Mouse (Mus musculus): Measurements from ENCODE around the gene Zfp292. TPM values are rescaled to one million over a fixed set of nuclear protein-coding genes. Genes with fewer than 3 reads are reported as not detected.
"Not testable (repeated sequence)": the region's sequence is repeated elsewhere in the genome, so short reads cannot be mapped to it uniquely, and the experiment has no call there.

Zfp292 gene
- 10 to 100 TPM; 25.9 to 28.1 TPM for total RNA-seq (2021)

DNA sequence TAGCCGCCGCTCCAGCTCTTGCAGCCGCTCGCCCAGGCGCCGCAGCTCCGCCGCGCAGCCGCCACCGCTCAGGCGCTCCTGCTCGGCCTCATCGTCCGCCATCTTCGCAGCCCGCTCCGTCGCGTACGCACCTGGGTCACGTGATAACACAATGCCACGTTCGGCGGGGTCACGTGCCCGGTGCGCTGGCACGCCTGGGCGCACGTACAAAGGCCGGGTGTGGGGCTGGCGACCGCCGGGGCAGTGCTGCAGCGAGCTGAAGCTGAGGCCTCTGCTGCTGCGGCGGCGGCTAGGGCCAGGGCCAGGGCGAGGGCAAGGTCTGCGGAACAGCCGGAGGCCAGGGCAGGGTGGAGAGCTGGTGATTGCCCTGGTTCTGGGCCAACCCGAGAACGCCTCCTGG lies at the start of gene Zfp292:
Gene Zfp292, minus strand, starts transcription at position 143 of the 400 bp plus-strand sequence.
- peak; percentile 91 to 93 for DNase-seq

GRCm38 (mm10) chr4:34928386-34928785 lies 45.6 kb upstream of the Zfp292 start:
- not testable (repeated sequence) for DNase-seq

GRCm38 (mm10) chr4:34922177-34922870 lies 39.6 kb upstream of the Zfp292 start:
- peak in 1 of 2 experiments; percentile 17 for DNase-seq

- no peak for DNase-seq
Measured at GRCm38 (mm10) chr4:34917400-34917799, 34.6 kb upstream of the Zfp292 start.

GRCm38 (mm10) chr4:34912171-34912570 lies 29.4 kb upstream of the Zfp292 start:
- DNase-seq: no peak

DNA sequence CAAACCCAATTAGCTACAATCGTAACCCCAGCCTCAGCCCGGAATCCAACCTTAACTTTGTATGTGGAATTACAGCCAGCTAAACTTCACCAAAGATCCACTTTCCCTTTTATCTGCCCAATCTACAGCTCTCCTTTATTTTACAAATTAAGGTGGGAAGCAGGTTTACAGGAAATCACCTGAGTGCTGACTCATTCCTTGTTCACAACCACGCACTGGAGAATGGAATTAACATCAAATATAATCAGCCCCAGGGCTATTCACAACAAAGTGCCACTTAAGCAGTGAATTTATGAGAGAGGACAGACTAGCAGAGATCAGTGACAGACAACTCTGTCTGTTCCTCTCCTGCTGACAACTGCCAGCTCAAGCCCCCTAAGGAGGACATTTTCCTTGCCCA lies 28.6 kb upstream of the Zfp292 start:
- DNase-seq: no peak

DNA sequence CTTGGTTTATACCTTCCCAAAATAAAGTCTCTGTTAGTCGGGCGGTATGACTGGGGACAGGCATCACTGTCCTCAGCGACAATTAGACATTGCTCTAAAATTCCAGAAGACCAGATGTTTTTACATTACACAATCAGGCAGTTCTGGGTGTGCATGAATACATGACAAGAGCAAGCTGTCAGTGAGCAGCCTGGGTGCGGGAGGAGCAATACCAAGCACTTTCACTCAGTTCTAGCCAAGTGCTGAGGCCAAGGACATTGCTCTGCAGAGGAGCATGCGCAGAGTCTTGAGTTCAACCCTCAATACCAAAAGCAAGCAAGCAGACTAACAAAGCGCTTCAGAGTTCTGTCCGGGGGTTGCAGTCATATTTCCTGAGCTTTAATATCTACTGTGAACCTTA lies 25.4 kb upstream of the Zfp292 start:
- no peak for DNase-seq

DNA sequence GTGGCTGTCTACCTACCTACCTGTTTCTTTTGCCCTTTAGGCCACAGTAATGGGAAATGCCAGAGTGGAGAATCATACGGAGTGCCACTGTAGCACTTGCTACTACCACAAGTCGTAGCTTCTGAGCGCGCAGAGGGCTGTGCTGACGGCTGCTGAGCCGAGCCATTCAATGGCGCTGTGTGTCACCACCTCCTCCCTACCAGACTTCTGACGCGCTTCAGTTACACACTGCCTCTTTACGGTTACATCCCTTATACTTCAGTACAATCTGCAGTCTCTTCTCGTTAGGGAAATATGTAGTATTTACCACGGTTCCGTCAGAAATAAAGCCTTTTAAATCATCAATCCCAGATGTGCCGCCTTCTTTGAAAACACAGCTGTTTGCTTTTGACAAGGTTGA lies 24.3 kb upstream of the Zfp292 start:
- DNase-seq: no peak

DNA sequence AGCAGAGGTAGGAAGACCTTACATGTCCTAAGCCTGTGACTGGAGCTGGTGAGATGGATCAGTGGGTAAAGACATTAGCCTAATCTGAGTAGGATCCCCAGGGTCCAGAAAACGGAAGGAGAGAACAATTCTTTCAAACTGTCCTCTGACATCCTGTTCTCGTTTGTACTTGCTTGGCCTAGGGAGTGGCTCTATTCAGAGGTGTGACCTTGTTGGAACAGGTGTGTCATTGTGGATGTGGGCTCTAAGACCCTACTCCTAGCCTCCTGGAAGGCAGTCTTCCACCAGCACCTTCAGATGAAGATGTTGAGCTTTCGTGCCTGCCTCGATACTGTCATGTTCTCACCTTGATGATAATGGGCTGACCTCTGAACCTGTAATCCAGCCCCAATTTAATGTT lies 23.4 kb upstream of the Zfp292 start:
- DNase-seq: no peak

DNA sequence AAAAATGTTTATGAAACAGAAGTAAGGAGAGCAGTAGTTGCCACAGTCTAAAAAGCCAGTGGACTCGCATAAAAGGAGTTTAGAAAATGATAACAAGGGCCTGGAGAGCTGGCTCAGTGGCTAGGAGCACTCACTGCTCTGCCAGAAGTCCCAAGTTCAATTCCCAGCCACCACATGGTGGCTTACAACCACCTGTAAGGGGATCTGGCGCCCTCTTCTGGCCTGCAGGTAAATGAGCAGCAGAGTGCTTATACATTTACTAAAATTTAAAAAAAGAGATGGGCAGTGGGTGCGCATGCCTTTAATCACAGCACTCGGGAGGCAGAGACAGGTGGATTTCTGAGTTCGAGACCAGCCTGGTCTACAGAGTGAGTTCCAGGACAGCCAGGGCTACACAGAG lies 22.6 kb upstream of the Zfp292 start:
- no peak for DNase-seq

DNA sequence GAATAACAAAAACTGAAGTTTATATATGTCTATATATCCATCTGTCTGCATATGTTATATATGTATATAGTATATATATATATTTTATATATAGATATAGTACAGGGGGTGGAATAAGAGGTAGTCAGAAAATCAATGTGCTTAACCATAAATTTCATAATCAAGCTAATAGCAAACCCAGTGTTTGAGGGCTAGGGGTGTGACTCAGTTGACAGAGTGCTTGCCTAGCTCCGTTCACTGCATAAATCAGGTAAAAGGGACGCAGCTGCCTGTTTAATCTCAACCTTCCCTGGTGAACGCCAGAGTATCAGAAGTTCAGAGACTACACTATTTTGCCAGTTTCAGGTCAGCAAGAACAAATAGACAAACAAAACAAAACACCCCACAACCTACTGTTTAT lies 18.8 kb upstream of the Zfp292 start:
- not testable (repeated sequence) for DNase-seq

DNA sequence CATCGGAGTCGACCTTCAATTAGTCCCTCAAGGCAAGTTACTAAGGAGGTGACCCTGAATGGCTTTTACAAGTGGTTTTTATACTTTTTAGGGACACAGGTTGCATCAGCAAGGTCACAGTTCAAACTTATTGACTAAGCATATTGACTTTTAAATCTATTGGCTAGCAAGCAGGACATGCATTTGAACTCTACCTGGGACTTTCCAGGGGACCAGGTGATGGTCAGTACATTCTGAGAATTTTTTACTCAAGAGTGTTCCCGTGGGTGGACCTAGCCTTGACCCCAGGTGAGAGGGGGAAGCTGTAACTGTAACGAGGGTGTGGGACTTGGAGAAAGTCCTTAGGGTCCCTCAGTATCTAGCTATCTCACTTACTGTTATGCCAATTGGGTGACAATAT lies 18.4 kb upstream of the Zfp292 start:
- no peak for DNase-seq

DNA sequence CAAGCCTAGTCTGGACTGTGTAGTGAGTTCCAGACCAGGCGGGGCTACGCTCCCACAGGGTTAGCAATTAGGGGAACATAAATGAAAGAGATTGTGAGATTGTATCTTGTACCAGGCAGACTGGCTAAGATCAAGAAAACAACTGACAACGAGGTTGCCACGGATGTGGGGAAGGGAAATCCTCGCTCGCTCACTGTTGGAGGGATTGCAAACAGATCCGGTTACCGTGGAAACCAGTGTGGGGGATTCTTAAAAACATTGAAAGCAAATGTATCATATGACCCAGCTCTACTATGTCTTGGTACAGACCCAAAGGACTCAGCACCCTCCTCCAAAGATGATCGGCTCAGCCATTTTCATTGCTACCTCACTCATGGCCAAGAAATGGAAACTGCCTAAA lies 17.4 kb upstream of the Zfp292 start:
- DNase-seq: peak; percentile 18 to 25

DNA sequence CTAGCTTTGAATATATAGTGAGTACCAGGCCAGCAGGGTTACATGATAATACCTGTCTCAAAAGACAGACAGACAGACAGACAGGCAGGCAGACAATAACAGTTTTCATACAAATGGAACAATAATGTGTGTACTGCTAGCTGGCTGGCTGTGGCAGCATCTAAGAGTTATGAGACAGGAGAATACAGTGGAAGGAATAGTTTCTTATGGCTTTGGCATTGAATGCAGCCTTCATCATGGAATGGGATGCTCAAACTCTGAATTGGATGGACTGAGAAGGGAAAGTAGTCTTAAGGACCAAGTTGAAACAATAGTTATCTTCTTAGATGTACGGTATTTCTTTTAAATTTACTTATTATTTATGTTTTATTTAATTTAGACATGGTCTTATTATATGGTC lies 16.6 kb upstream of the Zfp292 start:
- no peak for DNase-seq

- no peak for DNase-seq
Measured at GRCm38 (mm10) chr4:34898497-34898896, 15.7 kb upstream of the Zfp292 start.

GRCm38 (mm10) chr4:34893479-34893878 lies 10.7 kb upstream of the Zfp292 start, which contains the start of gene Cga:
TSS of gene Cga (plus strand) at chr4:34893779.
- DNase-seq: no peak

- no peak for DNase-seq
Measured at GRCm38 (mm10) chr4:34889812-34890185, 7.0 kb upstream of the Zfp292 start.

GRCm38 (mm10) chr4:34889101-34889811 lies 6.5 kb upstream of the Zfp292 start:
- DNase-seq: no peak

- DNase-seq: no peak
Measured at GRCm38 (mm10) chr4:34887295-34887694, 4.5 kb upstream of the Zfp292 start.

DNA sequence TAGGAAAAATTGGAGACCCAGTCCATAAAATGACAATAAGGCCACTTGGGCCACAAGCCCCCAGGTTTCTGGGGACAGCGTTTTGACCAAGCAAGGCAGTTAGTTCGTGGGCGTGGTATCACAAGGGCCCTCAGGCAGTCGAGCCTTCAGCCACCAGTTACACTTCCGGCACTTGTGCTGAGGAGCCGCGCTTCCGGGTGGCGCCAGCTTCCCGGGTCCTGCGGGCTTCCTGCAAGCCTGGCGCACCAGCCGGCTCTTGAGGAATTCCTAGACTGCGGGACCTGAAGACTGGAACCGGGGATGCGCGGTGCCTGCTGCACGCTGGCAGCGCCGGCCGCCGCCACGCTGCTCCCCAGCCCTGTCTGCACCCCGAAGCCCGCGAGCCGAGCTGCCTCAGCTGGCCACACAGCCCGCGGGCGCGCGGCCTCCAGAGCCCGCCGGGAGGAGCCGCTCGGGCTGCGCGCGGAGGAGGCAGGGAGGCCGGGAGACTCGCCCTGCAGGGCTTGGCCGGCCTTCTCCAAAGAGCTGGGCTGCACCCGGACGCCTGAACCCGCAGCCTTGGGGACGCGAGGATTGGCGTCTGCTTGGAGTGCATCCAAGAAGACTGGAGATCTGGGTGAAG lies 3.8 kb upstream of the Zfp292 start:
- DNase-seq: peak; percentile 72 to 73

DNA sequence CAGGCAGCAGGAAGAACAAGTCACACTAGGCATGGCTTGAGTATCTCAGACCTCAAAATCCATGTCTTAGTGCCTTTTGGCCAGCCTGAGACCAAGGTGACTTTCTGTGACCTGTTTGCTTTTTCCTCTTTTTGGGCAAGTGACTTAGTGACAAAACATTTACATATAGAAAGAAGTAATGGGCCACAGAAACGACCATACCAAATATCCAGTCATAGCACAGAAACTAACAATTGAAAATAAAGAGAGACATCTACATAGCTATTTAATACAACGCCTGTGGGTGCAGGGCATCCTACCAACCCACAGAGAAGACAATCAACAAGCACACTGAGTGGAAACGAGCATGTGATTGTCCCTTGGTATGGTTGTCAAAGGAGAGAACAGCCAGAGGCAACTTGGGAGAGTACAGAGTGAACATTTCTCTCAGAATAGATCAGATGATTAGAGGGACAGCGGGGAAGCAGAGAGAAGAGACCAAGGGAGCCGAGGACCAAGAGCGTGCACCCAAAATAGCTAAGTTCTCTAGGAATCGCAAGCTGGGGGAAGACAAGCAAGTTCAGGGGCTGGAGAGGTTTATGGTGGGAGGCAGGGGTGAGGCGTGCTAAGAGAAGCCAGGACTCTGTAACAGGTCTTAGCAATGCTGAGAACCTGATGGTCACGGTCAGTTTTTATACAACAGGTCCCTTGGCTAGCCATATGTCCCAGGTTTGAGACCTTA lies 3.0 kb upstream of the Zfp292 start:
- no peak for DNase-seq

DNA sequence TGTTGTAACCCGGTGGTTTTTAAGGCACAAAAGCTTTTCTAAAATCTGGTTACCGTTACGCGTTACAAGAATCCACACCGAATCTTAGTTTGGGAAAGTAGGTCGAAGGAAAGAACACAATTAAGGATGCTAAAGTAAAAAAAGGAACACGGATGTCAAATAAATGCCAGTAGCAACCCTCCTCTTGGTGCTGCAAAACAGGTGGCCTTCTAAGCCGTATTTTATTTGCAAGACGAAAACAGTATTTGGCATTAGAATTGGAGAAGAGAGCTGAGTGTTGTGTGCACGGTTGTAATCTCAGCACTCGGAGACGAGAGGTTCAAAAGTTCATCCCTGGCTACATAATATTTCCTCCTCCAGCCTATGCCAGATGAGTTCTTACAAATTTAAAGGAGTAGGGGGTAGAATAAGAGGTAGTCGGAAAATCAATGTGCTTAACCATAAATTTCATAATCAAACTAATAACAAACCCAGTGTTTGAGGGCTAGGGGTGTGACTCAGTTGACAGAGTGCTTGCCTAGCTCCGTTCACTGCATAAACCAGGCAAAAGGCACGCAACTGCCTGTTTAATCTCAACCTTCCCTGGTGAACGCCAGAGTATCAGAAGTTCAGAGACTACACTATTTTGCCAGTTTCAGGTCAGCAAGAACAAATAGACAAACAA lies 738 bp upstream of the Zfp292 start:
- no peak for DNase-seq
